Mouse (Mus musculus): Measurements from ENCODE around the gene Slc28a1.

GRCm38 (mm10) chr7:81123553-81123952 is 9.0 kb downstream of the Slc28a1 start:
- TF ChIP-seq CTCF (IDR thresholded peaks at IDR 0.05) (no peak), EP300 (IDR thresholded peaks at IDR 0.05) (no peak)
